Comparison of ENCODE assay signal across 16 mouse cellular contexts in the genomic region with DNA sequence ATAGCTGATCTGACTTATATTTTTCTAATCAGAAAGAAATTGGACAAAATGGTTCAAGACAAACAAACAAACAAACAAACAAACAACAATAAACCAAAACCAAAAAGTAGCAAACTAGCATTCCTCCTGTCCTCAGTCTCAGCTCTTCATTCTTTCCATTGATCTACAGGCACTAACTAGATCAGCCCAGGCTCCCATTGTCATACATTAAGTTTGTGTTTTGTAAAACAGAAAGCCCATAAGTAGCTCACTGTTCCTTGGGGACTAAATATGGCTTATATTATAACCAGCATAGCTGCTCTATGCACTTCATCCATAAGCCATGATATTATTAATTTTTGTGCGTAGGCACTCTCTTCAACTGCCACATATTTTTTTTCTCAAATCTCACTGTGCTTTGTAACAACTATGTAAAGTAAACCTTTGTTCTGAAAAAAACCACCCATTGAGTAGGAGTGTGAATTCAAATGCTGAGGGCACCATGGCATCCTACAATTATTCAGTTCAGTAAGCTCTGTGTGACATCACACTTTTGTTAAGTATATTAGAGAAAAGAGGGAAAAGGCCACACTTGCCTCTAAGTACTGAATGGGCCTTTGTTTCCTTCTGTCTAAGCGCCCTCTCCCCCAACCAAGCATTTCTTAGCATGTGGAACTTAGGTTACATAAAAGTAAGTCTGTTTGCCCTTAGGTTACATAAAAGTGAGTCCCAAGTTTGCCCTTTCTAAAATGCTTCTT.
DNase-seq lines count a peak whose midpoint lies in the region; ATAC-seq lines count a peak whose summit lies in the region.
"Had no signal": no experiment of that assay in that cellular context is flagged by ENCODE, and none has a peak within 500 bp of the region (broad histone marks: within the 10 kb centered on the region; RNA-seq: fewer than 3 reads in every experiment).

No protein-coding gene starts in this region.

- peak overlapping the region; percentile 49 for H3K27ac ChIP-seq in midbrain, embryonic 10.5 days (replicated peaks)
- H3K27ac ChIP-seq in midbrain, embryonic 16.5 days (ENCODE audit: low read length): no peak overlapping the region
- H3K27ac ChIP-seq in forebrain, embryonic 16.5 days (ENCODE audit: low read length): no peak overlapping the region
- H3K27ac ChIP-seq in midbrain, embryonic 14.5 days (replicated peaks; ENCODE audit: low read depth, low read length): no peak overlapping the region

- H3K36me3 ChIP-seq in midbrain, embryonic 10.5 days: no peaks in the 10 kb centered on the region
- no peaks in the 10 kb centered on the region for H3K36me3 ChIP-seq in midbrain, embryonic 16.5 days (ENCODE audit: control insufficient read depth, insufficient read depth, low read length)
- H3K36me3 ChIP-seq in forebrain, embryonic 16.5 days (ENCODE audit: control insufficient read depth, insufficient read depth): no peaks in the 10 kb centered on the region
- H3K36me3 ChIP-seq in midbrain, embryonic 14.5 days (ENCODE audit: control insufficient read depth, insufficient read depth, low read length): no peaks in the 10 kb centered on the region

- no peak for DNase-seq in midbrain, embryonic 10.5 days (ENCODE audit: low spot score)
- DNase-seq in embryo, embryonic 10.5 days (ENCODE audit: low spot score): peak; percentile 63
- peak; percentile 11 for DNase-seq in midbrain, embryonic 14.5 days
- DNase-seq in natural killer cell, adult 2 months (ENCODE audit: low spot score in 2 of 2): no peak
- no peak for DNase-seq in testis, postnatal 10 days (ENCODE audit: low spot score)
- DNase-seq: adrenal gland, postnatal 36 days; gastrocnemius, postnatal 25 days; heart, postnatal 4 days; kidney, adult 11 months; kidney, postnatal 36 days; left cerebral cortex, postnatal 4 days; lung, postnatal 4 days had no signal

- no peaks in the 10 kb centered on the region for H3K9me3 ChIP-seq in midbrain, embryonic 10.5 days (replicated peaks)
- H3K9me3 ChIP-seq in midbrain, embryonic 16.5 days (replicated peaks; ENCODE audit: control insufficient read depth, low read length, poor library complexity, severe bottlenecking): no peaks in the 10 kb centered on the region
- no peaks in the 10 kb centered on the region for H3K9me3 ChIP-seq in forebrain, embryonic 16.5 days (ENCODE audit: control insufficient read depth, low read length)
- no peaks in the 10 kb centered on the region for H3K9me3 ChIP-seq in midbrain, embryonic 14.5 days (ENCODE audit: control insufficient read depth, low read length)

- no peaks in the 10 kb centered on the region for H3K27me3 ChIP-seq in midbrain, embryonic 10.5 days (ENCODE audit: low read depth, poor library complexity, severe bottlenecking)
- H3K27me3 ChIP-seq in midbrain, embryonic 16.5 days (ENCODE audit: control insufficient read depth, insufficient read depth, low read depth, low read length): no peaks in the 10 kb centered on the region
- H3K27me3 ChIP-seq in forebrain, embryonic 16.5 days (replicated peaks; ENCODE audit: control insufficient read depth, insufficient read depth, low read length): no peaks in the 10 kb centered on the region
- no peaks in the 10 kb centered on the region for H3K27me3 ChIP-seq in midbrain, embryonic 14.5 days (ENCODE audit: control insufficient read depth, insufficient read depth, low read length)

- no peak overlapping the region for H3K4me3 ChIP-seq in midbrain, embryonic 10.5 days
- no peak overlapping the region for H3K4me3 ChIP-seq in midbrain, embryonic 16.5 days (ENCODE audit: low read depth, low read length)
- H3K4me3 ChIP-seq in forebrain, embryonic 16.5 days (replicated peaks; ENCODE audit: low read length): no peak overlapping the region
- H3K4me3 ChIP-seq in midbrain, embryonic 14.5 days (replicated peaks; ENCODE audit: low read depth, low read length): no peak overlapping the region
- H3K4me3 ChIP-seq: myocyte had no signal

- no peak overlapping the region for H3K4me2 ChIP-seq in midbrain, embryonic 16.5 days (ENCODE audit: low read length)
- no peak overlapping the region for H3K4me2 ChIP-seq in forebrain, embryonic 16.5 days (ENCODE audit: low read length)
- H3K4me2 ChIP-seq in midbrain, embryonic 14.5 days (ENCODE audit: low read length): no peak overlapping the region
- H3K4me2 ChIP-seq: heart, embryonic 11.5 days had no signal

- 35% methylated on average over 2 of the region's 2 CpGs for WGBS in midbrain, embryonic 10.5 days
- WGBS in midbrain, embryonic 16.5 days: 11% methylated on average over 2 of the region's 2 CpGs
- 15% methylated on average over 2 of the region's 2 CpGs for WGBS in forebrain, embryonic 16.5 days
- 12% methylated on average over 2 of the region's 2 CpGs for whole genome bisulfite sequencing in midbrain, embryonic 14.5 days

- peaks cover 18% of the 10 kb centered on the region for H3K4me1 ChIP-seq in midbrain, embryonic 10.5 days
- no peaks in the 10 kb centered on the region for H3K4me1 ChIP-seq in midbrain, embryonic 16.5 days (ENCODE audit: control insufficient read depth, insufficient read depth, low read length)
- H3K4me1 ChIP-seq in forebrain, embryonic 16.5 days (replicated peaks; ENCODE audit: control insufficient read depth, insufficient read depth, low read length): no peaks in the 10 kb centered on the region
- no peaks in the 10 kb centered on the region for H3K4me1 ChIP-seq in midbrain, embryonic 14.5 days (ENCODE audit: control insufficient read depth, insufficient read depth, low read length)

- no peak overlapping the region for H3K9ac ChIP-seq in midbrain, embryonic 16.5 days (ENCODE audit: low read depth, low read length)
- H3K9ac ChIP-seq in forebrain, embryonic 16.5 days (replicated peaks; ENCODE audit: low read depth, low read length): no peak overlapping the region
- no peak overlapping the region for H3K9ac ChIP-seq in midbrain, embryonic 14.5 days (replicated peaks; ENCODE audit: low read length)

- no peak for ATAC-seq in midbrain, embryonic 16.5 days
- peak; percentile 52; the same call in 1 of the 2 replicates for ATAC-seq in forebrain, embryonic 16.5 days
- peak; percentile 53; the same call in 1 of the 2 replicates for ATAC-seq in midbrain, embryonic 14.5 days (ENCODE audit: low FRiP score, low TSS enrichment)

Comparison
In these comparisons a context has a peak if more than half of its experiments do, and no peak if none do; other contexts are left out.
1. DNase-seq: peak in embryo, embryonic 10.5 days (single experiment) and midbrain, embryonic 14.5 days (single experiment); none in midbrain, embryonic 10.5 days (single experiment), natural killer cell, adult 2 months (0 of 2) and testis, postnatal 10 days (single experiment).